Mouse (Mus musculus) left cerebral cortex, adult 2 months (tissue): ENCODE data around the gene Nabp2. TPM values are rescaled to one million over a fixed set of nuclear protein-coding genes. Genes with fewer than 3 reads are reported as not detected.

Source experiments
- DNase-seq, 2 experiments: peaks; one replicate each; pipeline ENCODE4 v3.0.0; 2021 to 2022; ENCODE audit warnings: low spot score in 2 of 2, mixed read lengths in 1 of 2; ENCODE audit errors: extremely low spot score in 1 of 2
- H3K27ac ChIP-seq: fragments of 200-600 bp; 2 replicates; pipeline ENCODE4 v1.8.1; 2022
- H3K4me3 ChIP-seq: fragments of 200-600 bp; 2 replicates; pipeline ENCODE4 v1.8.1; 2022
- CTCF ChIP-seq: fragments of 200-600 bp; IDR thresholded peaks from 2 replicates; pipeline ENCODE4 v1.8.1; 2022; ENCODE audit warnings: antibody characterized with exemption, mild to moderate bottlenecking, moderate library complexity
- intact Hi-C: fragments of 180-260 bp; cut with DNase I; formaldehyde crosslinking; loops from one replicate; pipeline ENCODE4 v1.15.1; 2025
- total RNA-seq, 2 experiments: library from RNA; stranded (reverse); gene quantifications; 2 replicates each; pipeline ENCODE4 v1.2.3; 2021

Nabp2 gene
- total RNA-seq, 2 experiments from 2014 or later = 87.0 to 91.1 TPM

DNA sequence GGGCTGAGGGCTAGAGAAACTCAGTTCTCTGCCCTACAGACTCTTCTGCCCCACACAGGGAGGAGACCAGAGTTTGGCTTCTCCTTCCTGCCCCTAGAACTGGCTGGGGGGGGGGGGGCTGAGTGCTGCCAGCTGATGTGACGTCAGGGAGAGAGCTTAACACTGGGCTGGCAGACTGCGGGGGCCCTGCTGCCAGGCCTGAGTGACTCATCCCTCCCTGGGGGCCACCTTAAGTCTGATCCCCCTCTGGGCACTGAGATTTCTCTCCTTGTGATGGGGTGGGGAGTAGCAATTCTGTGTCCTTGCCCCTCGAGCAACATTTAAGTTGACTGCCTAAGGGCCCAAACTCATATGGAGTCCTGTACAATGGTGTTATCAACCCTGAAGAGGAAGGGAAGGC, 32.8 kb downstream of the Nabp2 start:
- intact Hi-C loops = loop anchor here (2.0 kb wide), 1 partner anchor 30 kb away; no protein-coding TSS in a partner anchor
- DNase-seq = no peak

GRCm38 (mm10) chr10:128377940-128378448, 33.3 kb downstream of the Nabp2 start:
- Histone ChIP-seq H3K4me3 (peak overlapping the region; percentile 75), H3K27ac (peak overlapping the region; percentile 92)
- no peak for TF ChIP-seq CTCF
- intact Hi-C loops = loop anchor here (2.0 kb wide), 2 partner anchors 31 to 81 kb away; partner anchors contain the start of gene Smarcc2
- DNase-seq = no peak

More for the DNA sequence above, 32.8 kb downstream of the Nabp2 start:
- peak overlapping the region; percentile 75 for H3K4me3 ChIP-seq
- H3K27ac ChIP-seq = peak overlapping the region; percentile 92
- TF ChIP-seq CTCF = no peak

DNA sequence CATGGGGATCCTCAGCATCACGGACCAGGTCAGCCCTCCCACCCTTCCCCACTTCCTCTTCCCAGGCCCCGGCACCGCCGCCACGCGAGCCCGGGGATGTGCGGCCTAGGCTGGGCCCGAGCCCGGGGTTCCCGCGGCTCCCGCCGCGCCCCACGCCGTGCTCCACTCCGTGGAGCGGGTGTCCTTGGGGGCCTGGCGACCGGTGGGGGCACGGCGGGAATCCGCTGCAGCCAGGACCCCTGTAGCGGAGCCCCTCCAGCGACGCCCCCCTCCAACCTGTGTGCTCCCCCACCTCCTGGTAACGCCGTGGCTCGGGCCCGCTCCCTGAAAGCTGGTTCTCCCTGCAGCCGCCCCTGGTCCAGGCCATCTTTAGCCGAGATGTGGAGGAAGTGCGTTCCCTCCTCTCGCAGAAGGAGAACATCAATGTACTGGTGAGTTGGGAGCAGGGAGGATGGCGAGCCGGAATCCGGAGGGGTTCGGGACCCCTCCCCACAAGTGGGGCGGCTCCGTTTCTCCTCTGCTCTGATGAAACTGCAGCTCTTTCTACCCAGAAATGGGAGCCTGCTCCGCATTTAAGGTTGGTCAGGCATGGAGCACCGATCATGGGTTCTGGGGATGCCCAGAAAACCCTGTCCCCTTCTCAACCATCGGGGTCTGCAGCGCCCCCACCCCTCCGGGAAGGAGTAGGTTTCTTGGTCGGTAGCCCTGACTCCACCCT, 33.9 kb downstream of the Nabp2 start:
- peak; percentile 42 to 53 for DNase-seq
- intact Hi-C loops = loop anchor here (2.0 kb wide), 1 partner anchor 81 kb away; the partner anchor contains the start of gene Smarcc2
- no peak for TF ChIP-seq CTCF

GRCm38 (mm10) chr10:128376455-128377211, 34.7 kb downstream of the Nabp2 start, which contains the start of gene Ankrd52:
Gene Ankrd52 (plus strand): TSS chr10:128377115.
- peak; percentile 86 to 90 for DNase-seq
- H3K27ac ChIP-seq = peak within 1 kb of the TSS; percentile 96
- TF ChIP-seq CTCF = peak; percentile 53
- intact Hi-C loops = loop anchor here (2.0 kb wide), 1 partner anchor 82 kb away; the partner anchor contains the start of gene Smarcc2
- H3K4me3 ChIP-seq = peak within 1 kb of the TSS; percentile 75

More for the DNA sequence above, 33.9 kb downstream of the Nabp2 start:
- H3K27ac ChIP-seq = peak overlapping the region; percentile 92
- H3K4me3 ChIP-seq = peak overlapping the region; percentile 75

- intact Hi-C loops = loop anchor here (2.0 kb wide), 1 partner anchor 83 kb away; the partner anchor contains the start of gene Smarcc2
- Histone ChIP-seq H3K27ac (peak overlapping the region; percentile 96), H3K4me3 (peak overlapping the region; percentile 75)
- DNase-seq = no peak
- no peak for TF ChIP-seq CTCF
These were observed 35.2 kb downstream of the Nabp2 start for GRCm38 (mm10) chr10:128376099-128376454.

- TF ChIP-seq CTCF = peak; percentile 29
- intact Hi-C loops = no loop called here
- Histone ChIP-seq H3K4me3 (no peak overlapping the region), H3K27ac (no peak overlapping the region)
- DNase-seq = peak in 1 of 2 experiments; percentile 8
These were observed 36.9 kb downstream of the Nabp2 start for GRCm38 (mm10) chr10:128374393-128374792.

- Histone ChIP-seq H3K4me3 (no peak overlapping the region), H3K27ac (no peak overlapping the region)
- DNase-seq = no peak
- intact Hi-C loops = no loop called here
- no peak for TF ChIP-seq CTCF
These were observed 38.1 kb downstream of the Nabp2 start for GRCm38 (mm10) chr10:128372989-128373748.

- Histone ChIP-seq H3K27ac (no peak overlapping the region), H3K4me3 (no peak overlapping the region)
- intact Hi-C loops = no loop called here
- DNase-seq = no peak
- TF ChIP-seq CTCF = peak; percentile 36
These were observed 39.1 kb downstream of the Nabp2 start for GRCm38 (mm10) chr10:128372142-128372541.

DNA sequence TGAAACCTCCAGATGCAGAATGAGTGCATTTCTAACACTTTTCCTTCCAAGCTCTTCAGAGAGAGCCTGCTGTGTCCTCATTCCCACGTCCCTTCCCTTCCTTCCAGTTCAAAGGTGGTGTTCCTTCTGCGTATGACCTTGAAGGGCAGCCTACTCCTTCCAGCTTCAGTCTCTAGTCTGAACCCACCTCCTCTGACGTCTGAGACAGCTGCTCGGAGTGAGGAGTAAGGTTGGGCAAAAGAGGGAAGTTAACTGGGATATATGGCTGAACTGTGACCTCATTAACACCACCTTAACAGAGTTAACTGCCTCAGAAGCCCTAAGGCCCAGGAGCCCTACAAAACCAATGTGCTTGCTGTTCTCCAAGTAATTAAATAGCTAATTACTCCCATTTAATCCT, 40.7 kb downstream of the Nabp2 start:
- Histone ChIP-seq H3K4me3 (no peak overlapping the region), H3K27ac (no peak overlapping the region)
- intact Hi-C loops = no loop called here
- DNase-seq = no peak
- TF ChIP-seq CTCF = no peak

- DNase-seq = no peak
- Histone ChIP-seq H3K4me3 (no peak overlapping the region), H3K27ac (peak overlapping the region; percentile 32; the same call in 1 of the 2 replicates)
- no peak for TF ChIP-seq CTCF
- intact Hi-C loops = no loop called here
These were observed 41.3 kb downstream of the Nabp2 start for GRCm38 (mm10) chr10:128370021-128370420.

DNA sequence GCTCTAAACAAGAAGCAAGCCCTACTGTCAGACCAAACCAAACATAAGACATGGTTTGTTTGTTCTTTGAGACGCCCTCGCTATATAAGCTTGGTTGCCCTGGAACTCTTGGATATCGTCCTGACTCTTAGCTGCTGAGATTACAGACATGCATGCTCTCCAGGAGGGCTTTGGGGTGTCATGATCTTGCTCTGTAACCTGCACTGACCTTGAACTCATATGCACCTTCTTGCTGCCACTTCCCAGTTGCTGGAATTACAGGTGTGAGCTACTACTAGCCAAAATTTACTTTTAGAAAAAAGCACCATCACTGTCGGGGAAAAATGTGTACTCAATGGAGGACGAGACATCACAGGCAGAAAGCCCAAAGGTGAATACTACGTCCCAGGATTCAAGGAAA, 41.7 kb downstream of the Nabp2 start:
- peak overlapping the region; percentile 80; the same call in 1 of the 2 replicates for H3K4me3 ChIP-seq
- intact Hi-C loops = loop anchor here (2.0 kb wide), 2 partner anchors 31 to 39 kb away; no protein-coding TSS in a partner anchor
- TF ChIP-seq CTCF = no peak

More for the DNA sequence above, 41.7 kb downstream of the Nabp2 start:
- peak overlapping the region; percentile 89 for H3K27ac ChIP-seq
- no peak for DNase-seq
